Mouse (Mus musculus) G1E (cell line): ENCODE data around the gene Crybg1.

Experiments
- CTCF ChIP-seq: IDR thresholded peaks from 2 replicates; pipeline ENCODE4 v1.5.1; 2012; ENCODE audit warnings: low read depth, low read length, inconsistent platforms, mixed read lengths
- GATA1 ChIP-seq: IDR thresholded peaks from 2 replicates; pipeline ENCODE4 v1.6.1; 2012; ENCODE audit warnings: borderline replicate concordance, low read length, inconsistent platforms, mixed read lengths
- POLR2AphosphoS5 ChIP-seq: IDR thresholded peaks from 2 replicates; pipeline ENCODE4 v1.6.1; 2012; ENCODE audit warnings: low read depth, low read length, inconsistent platforms; ENCODE audit not compliant: insufficient replicate concordance

GRCm38 (mm10) chr10:44157489-44157888 lies 8.8 kb upstream of the Crybg1 start:
- TF ChIP-seq CTCF (no peak), POLR2AphosphoS5 (no peak), GATA1 (no peak)
